24 mouse cellular contexts compared by ENCODE assay signal in the genomic region with DNA sequence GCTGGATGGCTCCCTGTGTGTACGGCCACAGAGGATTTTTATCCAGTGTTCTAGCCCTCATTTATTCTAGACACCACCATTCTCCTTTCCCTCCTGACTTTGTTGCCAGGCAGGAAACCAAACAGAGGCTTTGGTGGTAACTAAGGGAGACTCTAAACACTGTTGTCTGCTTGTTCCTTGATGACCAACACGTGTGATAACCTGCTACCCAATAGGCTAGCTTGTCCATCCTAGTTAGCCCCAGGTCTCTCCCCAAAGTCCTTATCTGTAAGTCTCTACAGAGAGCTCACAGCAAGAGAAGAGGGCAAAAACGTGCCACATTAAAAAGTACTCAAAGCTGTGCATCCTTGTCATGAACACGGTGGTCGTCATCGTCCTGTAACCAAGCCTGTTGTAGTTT. TPM values are rescaled to one million over a fixed set of nuclear protein-coding genes. Genes with fewer than 3 reads are reported as not detected.
"Had no signal": no experiment of that assay in that cellular context is flagged by ENCODE, and none has a peak within 500 bp of the region (broad histone marks: within the 10 kb centered on the region; RNA-seq: fewer than 3 reads in every experiment).

A gene (minus strand): TSS at position 101 of the 400 bp plus-strand sequence.

- ATAC-seq: liver, postnatal 0 days; midbrain, embryonic 16.5 days had no signal

- H3K9ac ChIP-seq: liver, embryonic 15.5 days; liver, postnatal 0 days; lung, embryonic 14.5 days; midbrain, embryonic 12.5 days; neural tube, embryonic 13.5 days; neural tube, embryonic 15.5 days; stomach, embryonic 15.5 days had no signal

- H3K4me1 ChIP-seq: liver, embryonic 15.5 days; midbrain, embryonic 12.5 days; neural tube, embryonic 13.5 days; neural tube, embryonic 15.5 days; stomach, embryonic 15.5 days had no signal

- DNase-seq: liver, postnatal 0 days; lung, embryonic 14.5 days; lung, postnatal 10 days; lung, postnatal 36 days; midbrain, embryonic 14.5 days; retina, postnatal 1 day; right cerebral cortex, adult 18-20 months; right cerebral cortex, postnatal 25 days; right cerebral cortex, postnatal 4 days; thymus, adult 2 months; thymus, postnatal 25 days; thymus, postnatal 4 days had no signal

- H3K36me3 ChIP-seq: liver, embryonic 15.5 days; midbrain, embryonic 12.5 days; neural tube, embryonic 13.5 days; neural tube, embryonic 15.5 days; stomach, embryonic 15.5 days had no signal

- H3K4me2 ChIP-seq: liver, embryonic 15.5 days; lung, embryonic 14.5 days; midbrain, embryonic 12.5 days; neural tube, embryonic 13.5 days; neural tube, embryonic 15.5 days; stomach, embryonic 15.5 days had no signal

- H3K4me3 ChIP-seq: liver, embryonic 15.5 days; megakaryocyte, embryonic 14.5 days; midbrain, embryonic 12.5 days; myocyte; neural tube, embryonic 13.5 days; neural tube, embryonic 15.5 days; stomach, embryonic 15.5 days had no signal

- H3K9me3 ChIP-seq: liver, embryonic 15.5 days; megakaryocyte, embryonic 14.5 days; midbrain, embryonic 12.5 days; neural tube, embryonic 13.5 days; neural tube, embryonic 15.5 days; stomach, embryonic 15.5 days had no signal

- H3K27me3 ChIP-seq: liver, embryonic 15.5 days; midbrain, embryonic 12.5 days; neural tube, embryonic 13.5 days; neural tube, embryonic 15.5 days; stomach, embryonic 15.5 days had no signal

- H3K27ac ChIP-seq: liver, embryonic 15.5 days; macrophage; midbrain, embryonic 12.5 days; neural tube, embryonic 13.5 days; neural tube, embryonic 15.5 days; stomach, embryonic 15.5 days; stomach, postnatal 0 days had no signal

RNA-seq across cellular contexts. Expression of the gene that starts here (rescaled TPM):
- total RNA-seq: megakaryocyte progenitor cell, adult 5-6 weeks had no signal
- polyA plus RNA-seq: liver, postnatal 0 days; lung, embryonic 14.5 days; macrophage; urinary bladder, adult 2 months had no signal
